Mouse (Mus musculus) hindbrain, embryonic 13.5 days (tissue): ENCODE data around the gene Gata3. TPM values are rescaled to one million over a fixed set of nuclear protein-coding genes. Genes with fewer than 3 reads are reported as not detected.

ENCODE experiments used
- ATAC-seq: fragments of 200-750 bp; cut with Nextera tagmentation; 2 replicates; pipeline ENCODE4 v1.8.0; 2017; ENCODE audit warnings: moderate TSS enrichment; ENCODE audit not compliant: low FRiP score
- H3K27ac ChIP-seq: fragments of 300-500 bp; sonication (generic); 2 replicates; pipeline ENCODE4 v1.5.1; 2015; ENCODE audit warnings: inconsistent platforms, mild to moderate bottlenecking, moderate library complexity
- H3K27me3 ChIP-seq: fragments of 300-500 bp; sonication (generic); 2 replicates; pipeline ENCODE4 v1.6.1; 2015; ENCODE audit warnings: mild to moderate bottlenecking, inconsistent platforms
- H3K36me3 ChIP-seq: fragments of 300-500 bp; sonication (generic); 2 replicates; pipeline ENCODE4 v1.6.1; 2015; ENCODE audit warnings: mild to moderate bottlenecking, inconsistent platforms
- H3K4me1 ChIP-seq: fragments of 300-500 bp; sonication (generic); replicated peaks from 2 replicates; pipeline ENCODE4 v1.6.1; 2015; ENCODE audit warnings: inconsistent platforms
- H3K4me2 ChIP-seq: fragments of 300-500 bp; sonication (generic); 2 replicates; pipeline ENCODE4 v1.6.1; 2015; ENCODE audit warnings: inconsistent platforms, mild to moderate bottlenecking, moderate library complexity
- H3K4me3 ChIP-seq: fragments of 300-500 bp; sonication (generic); 2 replicates; pipeline ENCODE4 v1.5.1; 2015; ENCODE audit warnings: mild to moderate bottlenecking, inconsistent platforms
- H3K9ac ChIP-seq: fragments of 300-500 bp; sonication (generic); 2 replicates; pipeline ENCODE4 v1.6.1; 2015; ENCODE audit warnings: mild to moderate bottlenecking, inconsistent platforms
- H3K9me3 ChIP-seq: fragments of 300-500 bp; sonication (generic); 2 replicates; pipeline ENCODE4 v1.6.1; 2016; ENCODE audit warnings: inconsistent platforms
- WGBS: fragments of 180-500 bp; shearing (Covaris S2); methylation state at CpG from one replicate; pipeline ENCODE4 v1.1.7; 2015; 5-methylcytosine and 5-hydroxymethylcytosine counted together
- polyA plus RNA-seq: library from polyadenylated mRNA; unstranded; fragments of >200 nt; fragmentation: Nextera tagmentation; extraction: Ambion mirVana; gene quantifications from 2 replicates; pipeline ENCODE4 v1.2.1, GENCODE M21; 2015

The Gata3 gene
- polyA plus RNA-seq, 1 experiment from 2014 or later = 32.3 TPM

- no peaks in the 10 kb centered on the region for H3K9me3 ChIP-seq
- no peak for ATAC-seq
Observed at GRCm38 (mm10) chr2:9876621-9877325, 13.1 kb downstream of the Gata3 start.

GRCm38 (mm10) chr2:9875676-9876357 lies 14.0 kb downstream of the Gata3 start:
- Histone ChIP-seq H3K9me3 (no peaks in the 10 kb centered on the region), H3K4me2 (peak overlapping the region; percentile 61), H3K36me3 (no peaks in the 10 kb centered on the region), H3K27me3 (peaks cover 99% of the 10 kb centered on the region), H3K4me1 (peaks cover 43% of the 10 kb centered on the region), H3K27ac (peak overlapping the region; percentile 76; the same call in 1 of the 2 replicates), H3K9ac (peak overlapping the region; percentile 43; the same call in 1 of the 2 replicates), H3K4me3 (peak overlapping the region; percentile 41)
- 6% methylated on average over 12 of the region's 12 CpGs for WGBS
- no peak for ATAC-seq

More at GRCm38 (mm10) chr2:9876621-9877325, 13.1 kb downstream of the Gata3 start:
- peaks cover 51% of the 10 kb centered on the region for H3K4me1 ChIP-seq
- peak overlapping the region; percentile 41 for H3K4me3 ChIP-seq
- H3K4me2 ChIP-seq = peak overlapping the region; percentile 61
- peak overlapping the region; percentile 77 for H3K27ac ChIP-seq
- no peaks in the 10 kb centered on the region for H3K36me3 ChIP-seq
- peaks cover 99% of the 10 kb centered on the region for H3K27me3 ChIP-seq
- 2% methylated on average over 31 of the region's 31 CpGs for WGBS
- H3K9ac ChIP-seq = peak overlapping the region; percentile 65

DNA sequence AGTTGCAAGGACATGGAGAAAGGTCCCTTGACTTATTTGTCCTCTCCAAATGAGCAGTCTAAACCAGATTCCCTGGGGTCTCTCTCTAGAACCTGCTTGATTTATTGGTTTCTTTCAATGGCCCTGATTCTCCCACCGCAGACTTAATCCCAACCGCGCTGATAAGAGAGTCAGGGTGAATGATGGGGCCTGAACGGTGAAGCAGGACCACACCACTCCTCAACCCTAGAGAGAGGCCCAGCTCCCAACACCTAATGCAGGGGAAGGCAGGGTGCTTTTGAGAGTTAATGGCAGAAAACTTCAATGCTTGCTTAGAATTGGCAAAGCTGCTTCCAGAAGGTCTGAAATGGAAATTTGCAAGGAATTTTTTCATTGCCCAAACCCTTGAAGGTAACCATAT lies 14.6 kb downstream of the Gata3 start:
- Histone ChIP-seq H3K9me3 (no peaks in the 10 kb centered on the region), H3K4me1 (peaks cover 41% of the 10 kb centered on the region), H3K27ac (peak overlapping the region; percentile 76), H3K4me2 (peak overlapping the region; percentile 42), H3K4me3 (peak overlapping the region; percentile 41), H3K27me3 (peaks cover 99% of the 10 kb centered on the region), H3K36me3 (no peaks in the 10 kb centered on the region), H3K9ac (peak overlapping the region; percentile 55)
- ATAC-seq = no peak
- WGBS = under 1% methylated on average over 4 of the region's 4 CpGs

- H3K27me3 ChIP-seq = peaks cover 99% of the 10 kb centered on the region
- peaks cover 40% of the 10 kb centered on the region for H3K4me1 ChIP-seq
- peak overlapping the region; percentile 76 for H3K27ac ChIP-seq
- peak overlapping the region; percentile 41 for H3K4me3 ChIP-seq
- no peaks in the 10 kb centered on the region for H3K36me3 ChIP-seq
- H3K4me2 ChIP-seq = peak overlapping the region; percentile 42
- peak overlapping the region; percentile 55 for H3K9ac ChIP-seq
- H3K9me3 ChIP-seq = no peaks in the 10 kb centered on the region
- WGBS = 3% methylated on average over 39 of the region's 39 CpGs
- no peak for ATAC-seq
Observed at GRCm38 (mm10) chr2:9874467-9875219, 15.2 kb downstream of the Gata3 start.

- no peak for ATAC-seq
- H3K4me3 ChIP-seq = peak overlapping the region; percentile 41
Observed at GRCm38 (mm10) chr2:9873757-9874156, 16.1 kb downstream of the Gata3 start.

DNA sequence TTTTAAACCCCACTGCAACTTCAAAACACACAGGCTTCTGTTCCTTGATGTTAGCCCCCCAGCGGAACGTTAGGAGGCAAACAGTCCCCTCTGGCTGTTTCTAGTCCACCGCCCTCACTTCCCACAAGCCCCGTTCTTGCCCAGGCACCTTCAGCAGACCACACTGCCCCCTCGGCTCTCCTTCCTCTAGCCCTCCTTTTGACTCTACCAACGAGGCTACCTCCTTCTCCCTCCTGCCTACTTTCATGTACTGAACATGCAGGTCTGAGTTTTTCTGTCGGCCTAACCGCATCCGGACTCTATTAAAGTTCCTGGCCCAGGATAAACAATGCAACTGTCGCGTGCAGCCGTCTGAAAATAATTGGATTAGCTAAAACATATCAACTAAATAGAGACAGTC lies 17.2 kb downstream of the Gata3 start:
- Histone ChIP-seq H3K36me3 (no peaks in the 10 kb centered on the region), H3K9ac (peak overlapping the region; percentile 62), H3K27me3 (peaks cover 95% of the 10 kb centered on the region), H3K27ac (peak overlapping the region; percentile 26; the same call in 1 of the 2 replicates), H3K4me2 (peak overlapping the region; percentile 42), H3K9me3 (no peaks in the 10 kb centered on the region), H3K4me1 (peaks cover 23% of the 10 kb centered on the region), H3K4me3 (peak overlapping the region; percentile 41)
- no peak for ATAC-seq
- 2% methylated on average over 12 of the region's 12 CpGs for WGBS

More at GRCm38 (mm10) chr2:9873757-9874156, 16.1 kb downstream of the Gata3 start:
- no peaks in the 10 kb centered on the region for H3K9me3 ChIP-seq
- peaks cover 32% of the 10 kb centered on the region for H3K4me1 ChIP-seq
- WGBS = 17% methylated on average over 2 of the region's 2 CpGs
- H3K4me2 ChIP-seq = peak overlapping the region; percentile 42
- H3K27ac ChIP-seq = peak overlapping the region; percentile 76
- H3K27me3 ChIP-seq = peaks cover 98% of the 10 kb centered on the region
- H3K9ac ChIP-seq = peak overlapping the region; percentile 62; the same call in 1 of the 2 replicates
- no peaks in the 10 kb centered on the region for H3K36me3 ChIP-seq

GRCm38 (mm10) chr2:9871798-9872197 lies 18.0 kb downstream of the Gata3 start:
- H3K9ac ChIP-seq = peak overlapping the region; percentile 13
- H3K4me1 ChIP-seq = peaks cover 18% of the 10 kb centered on the region
- H3K4me2 ChIP-seq = peak overlapping the region; percentile 42
- no peaks in the 10 kb centered on the region for H3K36me3 ChIP-seq
- peaks cover 90% of the 10 kb centered on the region for H3K27me3 ChIP-seq
- H3K27ac ChIP-seq = 0 out of 2 replicates have a peak overlapping the region, but pooled peaks have one; percentile 26
- no peaks in the 10 kb centered on the region for H3K9me3 ChIP-seq
- ATAC-seq = no peak
- 14% methylated on average over 6 of the region's 6 CpGs for WGBS
- peak overlapping the region; percentile 41; the same call in 1 of the 2 replicates for H3K4me3 ChIP-seq

- Histone ChIP-seq H3K9ac (peak overlapping the region; percentile 13), H3K36me3 (no peaks in the 10 kb centered on the region), H3K4me2 (peak overlapping the region; percentile 42), H3K4me1 (peaks cover 16% of the 10 kb centered on the region), H3K4me3 (peak overlapping the region; percentile 41; the same call in 1 of the 2 replicates), H3K27ac (peak overlapping the region; percentile 40), H3K9me3 (no peaks in the 10 kb centered on the region), H3K27me3 (peaks cover 89% of the 10 kb centered on the region)
- WGBS = 26% methylated on average over 4 of the region's 4 CpGs
- no peak for ATAC-seq
Observed at GRCm38 (mm10) chr2:9871141-9871716, 18.6 kb downstream of the Gata3 start.

DNA sequence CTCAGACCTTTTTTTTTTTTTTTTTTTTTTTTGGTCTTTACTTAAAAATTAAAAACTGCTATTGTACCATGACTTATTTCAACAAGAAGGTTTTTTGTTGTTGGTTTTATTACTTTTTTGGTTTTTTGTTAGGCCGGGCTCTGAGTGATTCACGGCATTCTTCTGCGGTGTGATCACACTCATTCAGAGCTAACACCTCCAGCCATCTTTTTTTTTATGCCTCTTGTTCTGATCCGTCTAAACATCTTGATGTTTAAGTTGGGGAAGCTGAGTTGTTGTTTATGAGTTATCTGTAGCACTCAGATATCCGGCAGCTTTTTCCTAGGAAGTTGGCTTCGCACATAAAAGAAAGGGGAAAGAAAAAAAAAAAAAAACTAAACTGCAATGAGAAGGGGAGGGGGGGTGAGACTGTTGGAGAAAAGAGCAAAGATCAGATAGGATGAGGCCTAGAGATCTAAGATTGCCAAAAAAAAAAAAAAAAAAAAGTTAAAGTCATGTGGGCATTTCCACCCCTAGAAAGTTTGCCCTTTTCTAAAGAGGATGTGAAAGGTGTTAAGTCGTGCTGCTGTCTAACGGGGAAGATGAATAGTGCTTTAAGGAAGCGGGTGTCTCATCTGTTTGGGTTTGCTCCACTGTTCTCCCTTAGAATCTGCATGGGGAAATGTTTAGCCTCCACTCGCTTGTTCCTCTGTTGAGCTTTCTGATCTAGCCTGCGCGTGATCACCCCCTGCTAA lies 22.6 kb downstream of the Gata3 start:
- Histone ChIP-seq H3K4me2 (no peak overlapping the region), H3K36me3 (no peaks in the 10 kb centered on the region), H3K27me3 (peaks cover 50% of the 10 kb centered on the region), H3K27ac (no peak overlapping the region), H3K9ac (no peak overlapping the region), H3K4me1 (peaks cover 1% of the 10 kb centered on the region; the same call in 1 of the 2 replicates), H3K9me3 (no peaks in the 10 kb centered on the region), H3K4me3 (no peak overlapping the region)
- 76% methylated on average over 12 of the region's 12 CpGs for WGBS
- ATAC-seq = no peak

DNA sequence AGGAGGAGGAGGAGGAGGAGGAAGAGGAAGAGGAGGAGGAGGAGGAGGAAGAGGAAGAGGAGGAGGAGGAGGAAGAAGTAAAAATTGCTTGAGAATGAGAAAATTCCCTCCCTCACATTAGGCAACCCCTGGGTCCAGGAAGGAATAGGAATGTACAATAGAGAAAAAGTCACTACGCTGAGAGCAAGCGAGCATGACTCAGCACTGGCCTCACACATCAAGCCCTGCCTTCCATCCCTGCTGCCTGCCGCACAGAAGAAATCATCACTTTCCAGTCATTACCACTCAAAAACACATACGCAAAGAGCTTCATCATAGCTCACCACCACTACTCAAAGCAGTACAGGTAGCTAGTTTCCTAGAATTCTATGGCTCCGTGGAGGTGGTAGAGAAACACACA lies 29.1 kb downstream of the Gata3 start:
- Histone ChIP-seq H3K9me3 (no peaks in the 10 kb centered on the region), H3K36me3 (no peaks in the 10 kb centered on the region), H3K9ac (no peak overlapping the region), H3K4me1 (no peaks in the 10 kb centered on the region), H3K27ac (no peak overlapping the region), H3K4me3 (no peak overlapping the region), H3K4me2 (no peak overlapping the region), H3K27me3 (no peaks in the 10 kb centered on the region)
- no peak for ATAC-seq
- WGBS = 83% methylated on average over 5 of the region's 5 CpGs

GRCm38 (mm10) chr2:9855861-9856260 lies 34.0 kb downstream of the Gata3 start:
- Histone ChIP-seq H3K27ac (no peak overlapping the region), H3K27me3 (no peaks in the 10 kb centered on the region), H3K4me1 (peaks cover 9% of the 10 kb centered on the region), H3K4me3 (no peak overlapping the region), H3K36me3 (no peaks in the 10 kb centered on the region), H3K9me3 (no peaks in the 10 kb centered on the region), H3K9ac (no peak overlapping the region), H3K4me2 (no peak overlapping the region)
- no peak for ATAC-seq
- 30% methylated on average over 4 of the region's 4 CpGs for WGBS
